Mouse (Mus musculus) colon, adult 2 months (tissue): ENCODE results near the gene Ssty1. TPM values are rescaled to one million over a fixed set of nuclear protein-coding genes. Genes with fewer than 3 reads are reported as not detected.

Experiments used
- polyA plus RNA-seq: library from polyadenylated mRNA; depleted of rRNA; stranded (reverse); fragments of >200 nt; gene quantifications from 2 replicates; pipeline ENCODE4 v1.2.3, GENCODE M21; 2012; rRNA removed

The Ssty1 gene
- not detected in 2 replicates for polyA plus RNA-seq

GRCm38 (mm10) chrY:18088816-18089215, at the start of gene Ssty1:
Gene Ssty1 (plus strand): TSS chrY:18089116.

GRCm38 (mm10) chrY:18061712-18062111, 27.2 kb upstream of the Ssty1 start, which contains the start of gene Gm21764:
Gene Gm21764 (minus strand): TSS chrY:18061812.

Other genes starting within 250 kb of the Ssty1 start
- not detected in 2 replicates for gene Gm21904, start 242.8 kb upstream of the Ssty1 start, polyA plus RNA-seq
- gene Gm20772, start 214.4 kb upstream of the Ssty1 start, polyA plus RNA-seq, result not detected in 2 replicates
- not detected in 2 replicates for gene Gm20831, start 214.4 kb upstream of the Ssty1 start, polyA plus RNA-seq
- gene Srsy, start 151.8 kb upstream of the Ssty1 start, polyA plus RNA-seq, result not detected in 2 replicates
- not detected in 2 replicates for gene Gm21764, start 27.3 kb upstream of the Ssty1 start, polyA plus RNA-seq